Mouse (Mus musculus): ENCODE measurements around the gene Htt. TPM values are rescaled to one million over a fixed set of nuclear protein-coding genes. Genes with fewer than 3 reads are reported as not detected.
A peak's percentile ranks its signal among the peaks of the same experiment; 100 is the strongest.

Gene Htt
- polyA plus RNA-seq, 1 experiment from 2014 or later: 15.0 TPM

DNA sequence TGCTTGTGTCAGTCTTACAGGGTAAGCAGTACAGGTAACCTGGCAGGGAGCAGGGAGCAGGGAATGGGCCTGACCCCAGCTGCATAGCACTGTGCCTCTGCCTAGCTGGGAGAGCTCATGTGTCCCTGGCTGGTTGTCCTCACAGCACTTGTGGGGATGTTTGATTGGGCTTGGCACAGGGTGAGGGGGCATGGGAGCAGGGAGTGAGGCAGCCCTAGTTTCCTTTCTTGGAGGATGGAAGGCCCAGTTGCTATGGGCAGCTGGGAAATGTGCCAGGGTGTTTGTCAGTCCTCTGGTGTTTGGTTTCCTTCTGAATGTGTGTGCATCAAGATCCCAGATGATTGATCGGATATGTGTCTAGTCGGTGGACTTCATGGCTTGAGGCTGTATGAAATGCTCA lies 195.5 kb downstream of the Htt start:
- Histone ChIP-seq H3K4me3 (ENCODE audit: low read depth, low read length) (no peak overlapping the region), H3K27me3 (ENCODE audit: control insufficient read depth, insufficient read depth, low read length) (no peaks in the 10 kb centered on the region), H3K4me2 (ENCODE audit: low read depth, severe bottlenecking) (no peak overlapping the region), H3K9me3 (ENCODE audit: control insufficient read depth, low read length) (no peaks in the 10 kb centered on the region), H3K4me1 (ENCODE audit: control insufficient read depth, insufficient read depth, low read length) (peaks cover 3% of the 10 kb centered on the region; the same call in 1 of the 2 replicates), H3K9ac (ENCODE audit: low read length) (no peak overlapping the region), H3K27ac (replicated peaks; ENCODE audit: low read depth, low read length) (no peak overlapping the region), H3K36me3 (ENCODE audit: control insufficient read depth, insufficient read depth, low read length) (peaks cover 6% of the 10 kb centered on the region; the same call in 1 of the 2 replicates)
- 94% methylated on average over 2 of the region's 2 CpGs for WGBS
- DNase-seq (ENCODE audit: low spot score) (no peak), ATAC-seq (ENCODE audit: insufficient number of reproducible peaks, low FRiP score, low TSS enrichment, low read depth) (no peak)

- H3K9me3 ChIP-seq (ENCODE audit: control insufficient read depth, low read length): no peaks in the 10 kb centered on the region
- no peak for ATAC-seq (ENCODE audit: insufficient number of reproducible peaks, low FRiP score, low TSS enrichment, low read depth)
- H3K4me3 ChIP-seq (ENCODE audit: low read depth, low read length): no peak overlapping the region
- H3K9ac ChIP-seq (ENCODE audit: low read length): no peak overlapping the region
- no peak overlapping the region for H3K27ac ChIP-seq (replicated peaks; ENCODE audit: low read depth, low read length)
- H3K4me2 ChIP-seq (ENCODE audit: low read depth, severe bottlenecking): no peak overlapping the region
- peaks cover 3% of the 10 kb centered on the region; the same call in 1 of the 2 replicates for H3K4me1 ChIP-seq (ENCODE audit: control insufficient read depth, insufficient read depth, low read length)
- DNase-seq (ENCODE audit: low spot score): no peak
- WGBS: 85% methylated on average over 1 of the region's 1 CpGs
- peaks cover 4% of the 10 kb centered on the region; the same call in 1 of the 2 replicates for H3K36me3 ChIP-seq (ENCODE audit: control insufficient read depth, insufficient read depth, low read length)
- H3K27me3 ChIP-seq (ENCODE audit: control insufficient read depth, insufficient read depth, low read length): no peaks in the 10 kb centered on the region
Measured at GRCm38 (mm10) chr5:34960021-34960420, 198.5 kb downstream of the Htt start.

MicroRNAs within 50 kb of the gene (microRNA counts, 519-probe panel; counts per million panel counts)
- 2,054 counts per million, percentile 15 among the panel's probes with 10 or more counts for microRNA mmu-miR-467g

Small RNA genes within 50 kb of the gene (microRNA-seq; reads per million reads assigned to microRNA genes)
- gene Mir467g: not detected

Other genes with a start within 250 kb of the Htt start
- 4.1 and 4.4 TPM in 2 replicates for gene Tnip2, start 247.7 kb upstream of the Htt start, polyA plus RNA-seq (2014; fragmentation: Nextera tagmentation; extraction: Ambion mirVana)
- 7.5 and 10.8 TPM in 2 replicates for gene Sh3bp2, start 235.9 kb upstream of the Htt start, polyA plus RNA-seq (2014; fragmentation: Nextera tagmentation; extraction: Ambion mirVana)
- gene Add1, start 188.1 kb upstream of the Htt start, polyA plus RNA-seq (2014; fragmentation: Nextera tagmentation; extraction: Ambion mirVana): 149 and 155 TPM in 2 replicates
- 103 TPM in 2 replicates for gene Mfsd10, start 124.5 kb upstream of the Htt start, polyA plus RNA-seq (2014; fragmentation: Nextera tagmentation; extraction: Ambion mirVana)
- 36.3 and 37.2 TPM in 2 replicates for gene Nop14, start 101.6 kb upstream of the Htt start, polyA plus RNA-seq (2014; fragmentation: Nextera tagmentation; extraction: Ambion mirVana)
- 1.4 and 2.5 TPM in 2 replicates for gene Grk4, start 101.4 kb upstream of the Htt start, polyA plus RNA-seq (2014; fragmentation: Nextera tagmentation; extraction: Ambion mirVana)
- gene Msantd1, start 146.3 kb downstream of the Htt start, polyA plus RNA-seq (2014; fragmentation: Nextera tagmentation; extraction: Ambion mirVana): 0.61 and 0.99 TPM in 2 replicates
- 38.4 and 38.7 TPM in 2 replicates for gene Rgs12, start 187.7 kb downstream of the Htt start, polyA plus RNA-seq (2014; fragmentation: Nextera tagmentation; extraction: Ambion mirVana)